Mouse (Mus musculus) bone marrow macrophage, adult 2 months (primary cell): ENCODE results near the gene Gm47995.

Experiments used
- CTCF ChIP-seq: IDR thresholded peaks from 2 replicates; pipeline ENCODE4 v1.5.1; 2012; ENCODE audit warnings: low read depth, mild to moderate bottlenecking, low read length, moderate library complexity
- POLR2A ChIP-seq: IDR thresholded peaks from 2 replicates; pipeline ENCODE4 v1.6.1; 2012; ENCODE audit warnings: mild to moderate bottlenecking, low read depth, low read length, borderline replicate concordance

- no peak for TF ChIP-seq CTCF
- TF ChIP-seq POLR2A = no peak
Observed at GRCm38 (mm10) chr1:151244761-151245160, 46.5 kb downstream of the Gm47995 start.
